Mouse (Mus musculus) kidney, postnatal 0 days (tissue): Measurements from ENCODE around the gene Lat2. TPM values are rescaled to one million over a fixed set of nuclear protein-coding genes. Genes with fewer than 3 reads are reported as not detected.

Experiments
- ATAC-seq: fragments of 200-750 bp; cut with Nextera tagmentation; replicated peaks from 2 replicates; pipeline ENCODE4 v1.8.0; 2017; ENCODE audit warnings: low read depth, moderate number of reproducible peaks, moderate TSS enrichment, moderate library complexity; ENCODE audit not compliant: low FRiP score
- DNase-seq: peaks from one replicate; pipeline ENCODE4 v3.0.0-alpha.2; 2016; ENCODE audit warnings: low spot score
- H3K27ac ChIP-seq: fragments of 300-500 bp; sonication (generic); 2 replicates; pipeline ENCODE4 v1.5.1; 2014; ENCODE audit warnings: mild to moderate bottlenecking
- H3K27me3 ChIP-seq: fragments of 300-500 bp; sonication (generic); 2 replicates; pipeline ENCODE4 v1.6.1; 2014; ENCODE audit warnings: low read length, mixed read lengths; ENCODE audit not compliant: insufficient read depth
- H3K36me3 ChIP-seq: fragments of 300-500 bp; sonication (generic); 2 replicates; pipeline ENCODE4 v1.6.1; 2014; ENCODE audit warnings: low read length, mixed read lengths; ENCODE audit not compliant: insufficient read depth
- H3K4me1 ChIP-seq: fragments of 300-500 bp; sonication (generic); replicated peaks from 2 replicates; pipeline ENCODE4 v1.6.1; 2014; ENCODE audit warnings: antibody characterized with exemption, low read length, mixed read lengths; ENCODE audit not compliant: insufficient read depth
- H3K4me2 ChIP-seq: fragments of 300-500 bp; sonication (generic); 2 replicates; pipeline ENCODE4 v1.6.1; 2014; ENCODE audit warnings: mild to moderate bottlenecking, low read length, moderate library complexity, mixed read lengths
- H3K4me3 ChIP-seq: fragments of 300-500 bp; sonication (generic); replicated peaks from 2 replicates; pipeline ENCODE4 v1.5.1; 2014; ENCODE audit warnings: low read depth, low read length
- H3K9ac ChIP-seq: fragments of 300-500 bp; sonication (generic); 2 replicates; pipeline ENCODE4 v1.6.1; 2014; ENCODE audit warnings: low read depth, low read length
- H3K9me3 ChIP-seq: fragments of 300-500 bp; sonication (generic); replicated peaks from 2 replicates; pipeline ENCODE4 v1.6.1; 2016; ENCODE audit warnings: low read length, inconsistent platforms, mixed read lengths
- CTCF ChIP-seq: IDR thresholded peaks from 2 replicates; pipeline ENCODE4 v1.5.1; 2016; ENCODE audit warnings: antibody characterized with exemption, low read depth, mild to moderate bottlenecking, moderate library complexity
- WGBS: fragments of 180-500 bp; shearing (Covaris S2); extraction: QIAGEN DNeasy Blood & Tissue Kit; methylation state at CpG from one replicate; pipeline ENCODE4 v1.1.7; 2014; 5-methylcytosine and 5-hydroxymethylcytosine counted together
- polyA plus RNA-seq: library from polyadenylated mRNA; unstranded; fragments of >200 nt; fragmentation: Nextera tagmentation; extraction: Ambion mirVana; gene quantifications from 2 replicates; pipeline ENCODE4 v1.2.1, GENCODE M21; 2015

Lat2 gene
- polyA plus RNA-seq, 1 experiment from 2014 or later = 0.93 TPM

DNA sequence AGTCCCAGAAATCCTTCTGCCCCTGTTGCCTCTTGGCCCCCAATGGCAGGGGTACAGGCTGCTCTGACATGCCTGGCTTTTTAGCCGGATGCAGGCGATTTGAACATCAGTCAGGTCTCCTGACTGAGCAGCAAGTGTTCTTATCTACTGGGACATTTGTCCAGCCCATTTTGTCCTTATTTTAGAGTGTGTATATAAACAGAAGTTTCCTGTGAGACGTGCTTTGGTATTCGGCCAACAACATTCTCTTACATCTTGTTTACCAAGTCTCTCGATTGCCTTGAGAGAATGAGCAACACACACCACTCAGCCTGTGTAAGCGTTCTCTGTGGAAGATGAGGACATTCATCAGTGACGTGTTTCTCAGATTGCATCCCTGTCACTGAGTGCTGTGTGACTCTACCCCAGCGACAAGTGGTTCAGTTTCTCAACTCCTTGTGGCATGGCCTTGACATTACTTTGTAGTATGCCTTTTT lies 29.9 kb upstream of the Lat2 start:
- no peaks in the 10 kb centered on the region for H3K4me1 ChIP-seq
- no peak overlapping the region for H3K9ac ChIP-seq
- 46% methylated on average over 8 of the region's 8 CpGs for WGBS
- H3K36me3 ChIP-seq = no peaks in the 10 kb centered on the region
- no peak for TF ChIP-seq CTCF
- ATAC-seq = no peak
- H3K9me3 ChIP-seq = no peaks in the 10 kb centered on the region
- peak overlapping the region; percentile 60; the same call in 1 of the 2 replicates for H3K27ac ChIP-seq
- no peak overlapping the region for H3K4me2 ChIP-seq
- DNase-seq = peak; percentile 77
- no peaks in the 10 kb centered on the region for H3K27me3 ChIP-seq
- no peak overlapping the region for H3K4me3 ChIP-seq

- peak overlapping the region; percentile 60; the same call in 1 of the 2 replicates for H3K27ac ChIP-seq
- ATAC-seq = no peak
- no peak overlapping the region for H3K4me2 ChIP-seq
- no peak for DNase-seq
- no peak overlapping the region for H3K9ac ChIP-seq
- no peaks in the 10 kb centered on the region for H3K4me1 ChIP-seq
- WGBS = 72% methylated on average over 1 of the region's 1 CpGs
- TF ChIP-seq CTCF = peak; percentile 32; the same call in 1 of the 2 replicates
- H3K27me3 ChIP-seq = no peaks in the 10 kb centered on the region
- H3K36me3 ChIP-seq = no peaks in the 10 kb centered on the region
- H3K9me3 ChIP-seq = no peaks in the 10 kb centered on the region
- H3K4me3 ChIP-seq = no peak overlapping the region
Observed at GRCm38 (mm10) chr5:134644121-134644520, 29.3 kb upstream of the Lat2 start.

- H3K4me3 ChIP-seq = no peak overlapping the region
- 93% methylated on average over 3 of the region's 3 CpGs for WGBS
- H3K4me1 ChIP-seq = peaks cover 4% of the 10 kb centered on the region; the same call in 1 of the 2 replicates
- H3K4me2 ChIP-seq = no peak overlapping the region
- H3K9me3 ChIP-seq = no peaks in the 10 kb centered on the region
- no peaks in the 10 kb centered on the region for H3K27me3 ChIP-seq
- H3K9ac ChIP-seq = no peak overlapping the region
- peaks cover 9% of the 10 kb centered on the region for H3K36me3 ChIP-seq
- DNase-seq = no peak
- H3K27ac ChIP-seq = no peak overlapping the region
- TF ChIP-seq CTCF = no peak
- ATAC-seq = no peak
Observed at GRCm38 (mm10) chr5:134640371-134640770, 25.5 kb upstream of the Lat2 start.

DNA sequence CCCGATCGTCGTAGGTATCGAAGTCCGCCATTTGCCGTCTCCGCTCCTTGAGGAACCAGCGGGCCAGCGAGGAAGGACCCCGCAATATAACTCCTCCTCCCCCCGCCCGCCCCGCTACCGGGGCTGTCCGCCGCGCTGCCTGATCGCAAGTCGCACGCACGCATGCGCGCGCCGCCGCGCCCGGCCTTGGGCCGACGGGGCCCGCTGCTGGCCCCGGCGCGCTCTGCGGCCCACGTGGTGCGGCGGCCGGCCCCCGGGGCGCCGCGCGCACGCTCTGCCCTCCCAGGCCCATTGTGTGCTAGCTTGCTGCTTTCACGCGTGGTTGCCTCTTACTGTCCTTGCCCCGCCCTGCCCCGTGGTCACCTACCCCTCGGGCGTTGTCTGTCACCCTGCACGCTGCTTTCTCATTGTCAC lies 24.5 kb upstream of the Lat2 start, which contains the start of gene Eif4h:
Gene Eif4h, minus strand, starts transcription at position 222 of the 414 bp plus-strand sequence.
- no peak for TF ChIP-seq CTCF
- peak; percentile 96 for DNase-seq
- Histone ChIP-seq H3K9ac (peak within 1 kb of the TSS; percentile 99), H3K36me3 (peaks cover 11% of the 10 kb centered on the region), H3K4me3 (peak within 1 kb of the TSS; percentile 96), H3K9me3 (no peaks in the 10 kb centered on the region), H3K27me3 (no peaks in the 10 kb centered on the region), H3K4me1 (peaks cover 4% of the 10 kb centered on the region; the same call in 1 of the 2 replicates), H3K4me2 (peak within 1 kb of the TSS; percentile 81), H3K27ac (peak within 1 kb of the TSS; percentile 95)
- peak; percentile 96 for ATAC-seq
- WGBS = under 1% methylated on average over 49 of the region's 52 CpGs

DNA sequence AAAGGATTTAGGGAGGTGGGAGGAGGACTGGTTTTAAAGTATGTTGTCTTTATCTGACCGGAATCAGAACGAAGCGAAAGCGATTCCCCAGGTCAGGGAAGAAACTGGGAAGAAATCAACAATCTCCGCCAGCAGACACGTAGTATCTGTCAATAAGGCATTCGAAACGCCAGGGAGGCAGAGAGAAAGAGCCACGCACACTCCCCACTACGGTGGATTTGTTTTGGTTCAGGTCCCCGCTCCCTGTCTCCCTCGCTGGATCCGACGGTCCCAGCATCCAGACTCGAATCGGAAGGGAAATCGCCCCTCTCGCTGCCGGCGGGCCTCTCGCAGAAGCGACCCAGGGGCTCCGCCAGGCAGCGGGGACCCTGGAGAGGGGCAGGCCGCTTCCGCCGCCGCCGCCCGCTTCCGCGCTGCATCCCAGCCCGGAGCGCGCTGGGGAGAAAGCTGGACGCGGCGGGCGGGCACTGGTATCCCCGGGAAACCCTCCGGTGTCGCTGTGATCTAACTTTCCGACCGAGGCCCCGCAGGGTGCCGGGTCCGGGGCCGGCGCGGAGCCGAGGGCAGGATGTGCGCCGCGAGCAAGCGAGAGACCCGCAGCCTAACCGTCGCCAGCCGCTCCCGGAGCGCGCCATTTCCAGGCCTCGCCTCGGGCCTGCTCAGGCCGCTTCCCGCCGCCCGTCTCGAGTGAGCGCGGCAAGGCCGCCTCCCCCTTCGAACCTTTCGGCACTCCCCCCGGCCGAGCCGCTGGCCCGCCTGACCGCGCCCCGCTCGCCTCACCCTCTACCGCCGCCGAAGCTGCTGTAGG lies 23.8 kb upstream of the Lat2 start:
- peaks cover 11% of the 10 kb centered on the region for H3K36me3 ChIP-seq
- peak overlapping the region; percentile 95 for H3K27ac ChIP-seq
- under 1% methylated on average over 67 of the region's 85 CpGs for WGBS
- DNase-seq (peak; percentile 37), ATAC-seq (peak; percentile 18; the same call in 1 of the 2 replicates)
- peak overlapping the region; percentile 81 for H3K4me2 ChIP-seq
- TF ChIP-seq CTCF = no peak
- no peaks in the 10 kb centered on the region for H3K9me3 ChIP-seq
- H3K4me3 ChIP-seq = peak overlapping the region; percentile 96
- H3K4me1 ChIP-seq = peaks cover 4% of the 10 kb centered on the region; the same call in 1 of the 2 replicates
- H3K27me3 ChIP-seq = no peaks in the 10 kb centered on the region
- peak overlapping the region; percentile 99 for H3K9ac ChIP-seq

- no peaks in the 10 kb centered on the region for H3K27me3 ChIP-seq
- no peak for TF ChIP-seq CTCF
- peaks cover 11% of the 10 kb centered on the region for H3K36me3 ChIP-seq
- H3K27ac ChIP-seq = peak overlapping the region; percentile 95
- WGBS = 8% methylated on average over 5 of the region's 5 CpGs
- peak overlapping the region; percentile 81 for H3K4me2 ChIP-seq
- peak overlapping the region; percentile 96 for H3K4me3 ChIP-seq
- DNase-seq = no peak
- no peaks in the 10 kb centered on the region for H3K9me3 ChIP-seq
- no peak for ATAC-seq
- peaks cover 4% of the 10 kb centered on the region; the same call in 1 of the 2 replicates for H3K4me1 ChIP-seq
- peak overlapping the region; percentile 99 for H3K9ac ChIP-seq
Observed at GRCm38 (mm10) chr5:134637820-134638367, 23.1 kb upstream of the Lat2 start.
